Mouse (Mus musculus): Measurements from ENCODE around the gene Ankle2. TPM values are rescaled to one million over a fixed set of nuclear protein-coding genes. Genes with fewer than 3 reads are reported as not detected.

The Ankle2 gene
- total RNA-seq, 2 experiments from 2014 or later, result 34.7 to 41.3 TPM

- TF ChIP-seq CTCF (conservative IDR thresholded peaks at IDR 0.05), result no peak
- Histone ChIP-seq H3K27ac (no peak overlapping the region), H3K4me3 (no peak overlapping the region)
- no peak for DNase-seq (ENCODE audit: low spot score in 2 of 2)
These were observed 13.3 kb downstream of the Ankle2 start for GRCm38 (mm10) chr5:110244091-110244490.

GRCm38 (mm10) chr5:110266941-110267340, 36.1 kb downstream of the Ankle2 start:
- DNase-seq (ENCODE audit: low spot score in 2 of 2), result no peak
- H3K27ac ChIP-seq, result no peak overlapping the region
- TF ChIP-seq CTCF (conservative IDR thresholded peaks at IDR 0.05), result no peak
- no peak overlapping the region for H3K4me3 ChIP-seq

- peak within 1 kb of the TSS; percentile 90 for H3K27ac ChIP-seq
- TF ChIP-seq CTCF (conservative IDR thresholded peaks at IDR 0.05), result peak; percentile 88
- DNase-seq (ENCODE audit: low spot score in 2 of 2), result peak; percentile 84 to 89
- H3K4me3 ChIP-seq, result peak within 1 kb of the TSS; percentile 100
These were observed 38.6 kb downstream of the Ankle2 start, which contains the start of gene Pgam5 for GRCm38 (mm10) chr5:110269141-110270101. Pgam5 (minus strand) TSS chr5:110269913.

GRCm38 (mm10) chr5:110270242-110270641, 39.4 kb downstream of the Ankle2 start:
- TF ChIP-seq CTCF (conservative IDR thresholded peaks at IDR 0.05), result no peak
- no peak overlapping the region; the same call in 1 of the 2 replicates for H3K27ac ChIP-seq
- no peak overlapping the region for H3K4me3 ChIP-seq
- no peak for DNase-seq (ENCODE audit: low spot score in 2 of 2)

GRCm38 (mm10) chr5:110274147-110274546, 43.3 kb downstream of the Ankle2 start:
- no peak for TF ChIP-seq CTCF (conservative IDR thresholded peaks at IDR 0.05)
- H3K4me3 ChIP-seq, result no peak overlapping the region
- DNase-seq (ENCODE audit: low spot score in 2 of 2), result peak in 1 of 2 experiments; percentile 30
- no peak overlapping the region for H3K27ac ChIP-seq

GRCm38 (mm10) chr5:110274846-110275245, 44.0 kb downstream of the Ankle2 start:
- no peak for DNase-seq (ENCODE audit: low spot score in 2 of 2)
- no peak for TF ChIP-seq CTCF (conservative IDR thresholded peaks at IDR 0.05)
- Histone ChIP-seq H3K4me3 (no peak overlapping the region), H3K27ac (no peak overlapping the region)

- Histone ChIP-seq H3K4me3 (no peak overlapping the region), H3K27ac (no peak overlapping the region)
- DNase-seq (ENCODE audit: low spot score in 2 of 2), result no peak
- TF ChIP-seq CTCF (conservative IDR thresholded peaks at IDR 0.05), result no peak
These were observed 45.6 kb downstream of the Ankle2 start for GRCm38 (mm10) chr5:110276391-110276790.

- DNase-seq (ENCODE audit: low spot score in 2 of 2), result no peak
- H3K27ac ChIP-seq, result no peak overlapping the region
- no peak for TF ChIP-seq CTCF (conservative IDR thresholded peaks at IDR 0.05)
- no peak overlapping the region for H3K4me3 ChIP-seq
These were observed 46.1 kb downstream of the Ankle2 start for GRCm38 (mm10) chr5:110276910-110277309.

- no peak for DNase-seq (ENCODE audit: low spot score in 2 of 2)
- Histone ChIP-seq H3K27ac (no peak overlapping the region), H3K4me3 (no peak overlapping the region)
- no peak for TF ChIP-seq CTCF (conservative IDR thresholded peaks at IDR 0.05)
These were observed 51.2 kb downstream of the Ankle2 start for GRCm38 (mm10) chr5:110281984-110282383.

GRCm38 (mm10) chr5:110284536-110284935, 53.7 kb downstream of the Ankle2 start:
- peak in 1 of 2 experiments; percentile 42 for DNase-seq (ENCODE audit: low spot score in 2 of 2)

GRCm38 (mm10) chr5:110285156-110285555, 54.4 kb downstream of the Ankle2 start:
- H3K27ac ChIP-seq, result peak overlapping the region; percentile 79; the same call in 1 of the 2 replicates

More at GRCm38 (mm10) chr5:110284536-110284935, 53.7 kb downstream of the Ankle2 start:
- TF ChIP-seq CTCF (conservative IDR thresholded peaks at IDR 0.05), result peak; percentile 79
- Histone ChIP-seq H3K4me3 (no peak overlapping the region; the same call in 1 of the 2 replicates), H3K27ac (no peak overlapping the region)

GRCm38 (mm10) chr5:110285770-110286445, 55.1 kb downstream of the Ankle2 start, which contains the start of the genes Pxmp2 and Pole:
Pxmp2 (minus strand) TSS chr5:110286186.
Pole (plus strand) TSS chr5:110286306.
- Histone ChIP-seq H3K27ac (peak within 1 kb of the TSS; percentile 79), H3K4me3 (peak within 1 kb of the TSS; percentile 86)
- no peak for TF ChIP-seq CTCF (conservative IDR thresholded peaks at IDR 0.05)
- peak; percentile 78 to 80 for DNase-seq (ENCODE audit: low spot score in 2 of 2)

More at GRCm38 (mm10) chr5:110285156-110285555, 54.4 kb downstream of the Ankle2 start:
- DNase-seq (ENCODE audit: low spot score in 2 of 2), result no peak
- TF ChIP-seq CTCF (conservative IDR thresholded peaks at IDR 0.05), result no peak
- H3K4me3 ChIP-seq, result peak overlapping the region; percentile 86

Measured in layer of hippocampus, adult 2 months (tissue).